Mouse (Mus musculus) CH12.LX (cell line): ENCODE results near the gene C1qtnf2. TPM values are rescaled to one million over a fixed set of nuclear protein-coding genes. Genes with fewer than 3 reads are reported as not detected.

Experiments
- DNase-seq: peaks from one replicate; pipeline ENCODE4 v3.0.0-alpha.2; 2013; ENCODE audit errors: extremely low read depth
- H3K27ac ChIP-seq: 2 replicates; pipeline ENCODE4 v1.5.1; 2012; ENCODE audit warnings: low read depth, mild to moderate bottlenecking, control low read depth, moderate library complexity; ENCODE audit not compliant: insufficient read depth
- H3K27me3 ChIP-seq: replicated peaks from 2 replicates; pipeline ENCODE3; 2012; ENCODE audit warnings: inconsistent platforms
- H3K36me3 ChIP-seq, 2 experiments: replicated peaks in 1 of 2; 2 replicates each; pipeline versions ENCODE3 to v1.6.1; 2012; ENCODE audit warnings: inconsistent platforms in 1 of 2, low read length in 1 of 2, mild to moderate bottlenecking in 1 of 2, mixed read lengths in 1 of 2, moderate library complexity in 1 of 2; ENCODE audit not compliant: control insufficient read depth in 1 of 2, insufficient read depth in 1 of 2
- H3K4me1 ChIP-seq, 2 experiments: 2 replicates each; pipeline ENCODE4 v1.6.1; 2012; ENCODE audit warnings: inconsistent platforms in 1 of 2, moderate library complexity in 1 of 2; ENCODE audit not compliant: insufficient read depth in 2 of 2, control insufficient read depth in 1 of 2
- H3K4me2 ChIP-seq: 2 replicates; pipeline ENCODE4 v1.6.1; 2012; ENCODE audit warnings: low read depth, mild to moderate bottlenecking, control low read depth; ENCODE audit not compliant: poor library complexity, insufficient read depth, severe bottlenecking
- H3K4me3 ChIP-seq, 3 experiments: fragments of 150-350 bp in 1 of 3; sonication (generic) in 1 of 3; replicated peaks in 1 of 3; 2 replicates each; pipeline versions ENCODE3 to v1.5.1; 2011 to 2012; ENCODE audit warnings: low read depth in 2 of 3, low read length in 2 of 3, mild to moderate bottlenecking in 2 of 3, moderate library complexity in 2 of 3, control low read depth in 1 of 3, improper control_type of control experiment in 1 of 3, inconsistent platforms in 1 of 3, mixed read lengths in 1 of 3; ENCODE audit not compliant: poor library complexity in 1 of 3
- H3K79me2 ChIP-seq: replicated peaks from 2 replicates; pipeline ENCODE4 v1.6.1; 2012; ENCODE audit warnings: mild to moderate bottlenecking, moderate library complexity; ENCODE audit not compliant: control insufficient read depth, poor library complexity, insufficient read depth, severe bottlenecking; ENCODE audit errors: extremely low read depth
- H3K9ac ChIP-seq: 2 replicates; pipeline ENCODE4 v1.6.1; 2012; ENCODE audit warnings: low read depth, mild to moderate bottlenecking, control low read depth, moderate library complexity; ENCODE audit not compliant: insufficient read depth
- H3K9me3 ChIP-seq: replicated peaks from 2 replicates; pipeline ENCODE3; 2012; ENCODE audit warnings: low read length, inconsistent platforms, mixed read lengths
- BHLHE40 ChIP-seq: IDR thresholded peaks from 2 replicates; pipeline ENCODE4 v1.6.1; 2011; ENCODE audit warnings: mild to moderate bottlenecking, low read depth, low read length, improper control_type of control experiment
- CHD2 ChIP-seq: IDR thresholded peaks from 2 replicates; pipeline ENCODE4 v1.6.1; 2011; ENCODE audit warnings: low read length, improper control_type of control experiment
- CTCF ChIP-seq, 2 experiments: IDR thresholded peaks in 1 of 2; conservative IDR thresholded peaks in 1 of 2; 2 replicates each; pipeline ENCODE4 v1.5.1; 2011 to 2012; ENCODE audit warnings: low read depth in 2 of 2, low read length in 2 of 2, improper control_type of control experiment in 1 of 2, inconsistent platforms in 1 of 2, mild to moderate bottlenecking in 1 of 2, moderate library complexity in 1 of 2
- EP300 ChIP-seq: IDR thresholded peaks from 2 replicates; pipeline ENCODE4 v1.6.1; 2011; ENCODE audit warnings: low read length, improper control_type of control experiment
- IRF4 ChIP-seq: IDR thresholded peaks from 2 replicates; pipeline ENCODE4 v1.6.1; 2014; ENCODE audit warnings: low read depth, mild to moderate bottlenecking, inconsistent platforms, low read length, improper control_type of control experiment
- JUND ChIP-seq: conservative IDR thresholded peaks from 2 replicates; pipeline ENCODE4 v1.6.1; 2011; ENCODE audit warnings: low read depth, low read length, improper control_type of control experiment
- MAX ChIP-seq: IDR thresholded peaks from 2 replicates; pipeline ENCODE4 v1.6.1; 2011; ENCODE audit warnings: low read length, improper control_type of control experiment
- MAZ ChIP-seq: IDR thresholded peaks from 2 replicates; pipeline ENCODE4 v1.6.1; 2012; ENCODE audit warnings: low read depth, mild to moderate bottlenecking, inconsistent platforms, low read length, improper control_type of control experiment, moderate library complexity
- MEF2A ChIP-seq: IDR thresholded peaks from 2 replicates; pipeline ENCODE4 v1.6.1; 2014; ENCODE audit warnings: low read depth, mild to moderate bottlenecking, inconsistent platforms, low read length, improper control_type of control experiment, borderline replicate concordance
- MYC ChIP-seq: IDR thresholded peaks from 2 replicates; pipeline ENCODE4 v1.6.1; 2011; ENCODE audit warnings: low read depth, mild to moderate bottlenecking, improper control_type of control experiment, low read length
- NELFE ChIP-seq: IDR thresholded peaks from 2 replicates; pipeline ENCODE4 v1.6.1; 2011; ENCODE audit warnings: low read depth, low read length, improper control_type of control experiment
- NRF1 ChIP-seq: IDR thresholded peaks from 2 replicates; pipeline ENCODE4 v1.6.1; 2014; ENCODE audit warnings: low read depth, mild to moderate bottlenecking, inconsistent platforms, low read length, improper control_type of control experiment, moderate library complexity
- POLR2A ChIP-seq: IDR thresholded peaks from 2 replicates; pipeline ENCODE4 v1.6.1; 2011; ENCODE audit warnings: low read depth, mild to moderate bottlenecking, improper control_type of control experiment, low read length
- POLR2AphosphoS2 ChIP-seq: IDR thresholded peaks from 2 replicates; pipeline ENCODE4 v1.6.1; 2011; ENCODE audit warnings: low read depth, low read length, improper control_type of control experiment
- RAD21 ChIP-seq: IDR thresholded peaks from 2 replicates; pipeline ENCODE4 v1.6.1; 2011; ENCODE audit warnings: low read depth, mild to moderate bottlenecking, low read length, improper control_type of control experiment, moderate library complexity
- SIN3A ChIP-seq: IDR thresholded peaks from 2 replicates; pipeline ENCODE4 v1.6.1; 2012; ENCODE audit warnings: low read length, improper control_type of control experiment, inconsistent platforms
- TCF12 ChIP-seq: IDR thresholded peaks from 2 replicates; pipeline ENCODE4 v1.6.1; 2014; ENCODE audit warnings: low read depth, mild to moderate bottlenecking, inconsistent platforms, low read length, improper control_type of control experiment
- UBTF ChIP-seq: IDR thresholded peaks from 2 replicates; pipeline ENCODE4 v1.6.1; 2012; ENCODE audit warnings: low read depth, mild to moderate bottlenecking, inconsistent platforms, low read length, improper control_type of control experiment, moderate library complexity
- USF2 ChIP-seq: conservative IDR thresholded peaks from 2 replicates; pipeline ENCODE4 v1.6.1; 2011; ENCODE audit warnings: low read depth, low read length, improper control_type of control experiment
- ZNF384 ChIP-seq: IDR thresholded peaks from 2 replicates; pipeline ENCODE4 v1.6.1; 2012; ENCODE audit warnings: low read depth, low read length, improper control_type of control experiment, inconsistent platforms
- dilution Hi-C: fragments of 300-500 bp; cut with MboI; formaldehyde crosslinking; loops from 2 replicates; pipeline ENCODE4 v1.14.3; 2020; ENCODE audit warnings: low sequenced_read_pairs; ENCODE audit not compliant: extremely low pct_unique_long_range_greater_than_20kb, extremely low pct_ligation_motif_present
- in situ Hi-C: fragments of 300-500 bp; cut with MboI; formaldehyde crosslinking; loops from 3 replicates; pipeline ENCODE4 v1.14.3; 2019; ENCODE audit warnings: low sequenced_read_pairs, low pct_ligation_motif_present, low pct_unique_long_range_greater_than_20kb, mixed read lengths
- polyA plus RNA-seq: library from polyadenylated mRNA; unstranded; fragments of >175 nt; gene quantifications from 2 replicates; pipeline ENCODE4 v1.2.1, GENCODE M21; 2012; ENCODE audit warnings: low read depth; ENCODE audit not compliant: insufficient read length
- total RNA-seq, 2 experiments: library from RNA; depleted of rRNA; stranded (reverse); fragments of 300-350 nt in 1 of 2; fragments of >200 nt in 1 of 2; gene quantifications; 2 replicates each; pipeline ENCODE4 v1.2.3; 2012 to 2014

Gene C1qtnf2
- total and polyA plus RNA-seq, 3 experiments, result not detected

- Histone ChIP-seq H3K36me3 (no peaks in the 10 kb centered on the region), H3K4me3 (no peak overlapping the region), H3K4me2 (no peak overlapping the region), H3K9ac (no peak overlapping the region), H3K4me1 (peaks cover 0 to 2% of the 10 kb centered on the region in 2 experiments; a peak in 1 of 4 replicates), H3K79me2 (no peaks in the 10 kb centered on the region), H3K27me3 (no peaks in the 10 kb centered on the region), H3K27ac (no peak overlapping the region), H3K9me3 (peaks cover 2% of the 10 kb centered on the region)
- dilution Hi-C loops, result no loop called here
- DNase-seq, result no peak
- in situ Hi-C loops, result no loop called here
- TF ChIP-seq UBTF (no peak), ZNF384 (no peak), USF2 (no peak), NELFE (no peak), EP300 (no peak), MYC (no peak), RAD21 (no peak), BHLHE40 (no peak), MEF2A (no peak), MAX (no peak), IRF4 (no peak), TCF12 (no peak), CTCF (conservative IDR thresholded peaks at IDR 0.05 in 1 of 2, IDR thresholded peaks at IDR 0.05 in 1 of 2; ENCODE audit: low read depth in 2 of 2, low read length in 2 of 2) (no peak)
Measured at GRCm38 (mm10) chr11:43520521-43520920, 46.4 kb downstream of the C1qtnf2 start.

- DNase-seq, result no peak
- no peaks in the 10 kb centered on the region for H3K36me3 ChIP-seq
- dilution Hi-C loops, result no loop called here
- no peak overlapping the region for H3K27ac ChIP-seq
- H3K4me3 ChIP-seq, result no peak overlapping the region
- H3K4me2 ChIP-seq, result no peak overlapping the region
- peaks cover 0 to 10% of the 10 kb centered on the region in 2 experiments; a peak in 2 of 4 replicates for H3K4me1 ChIP-seq
- no peak for TF ChIP-seq JUND
- no peak for TF ChIP-seq POLR2AphosphoS2
- no peak for TF ChIP-seq NRF1
- no peak for TF ChIP-seq MAZ
- TF ChIP-seq SIN3A, result no peak
- no peak for TF ChIP-seq UBTF
- TF ChIP-seq BHLHE40, result no peak
- TF ChIP-seq CHD2, result no peak
- TF ChIP-seq POLR2A, result no peak
- no peak for TF ChIP-seq ZNF384
- H3K79me2 ChIP-seq, result no peaks in the 10 kb centered on the region
- no peaks in the 10 kb centered on the region for H3K9me3 ChIP-seq
- H3K27me3 ChIP-seq, result no peaks in the 10 kb centered on the region
- H3K9ac ChIP-seq, result no peak overlapping the region
- in situ Hi-C loops, result no loop called here
Measured at GRCm38 (mm10) chr11:43528078-43528682, 54.1 kb downstream of the C1qtnf2 start.
